Mouse (Mus musculus): Measurements from ENCODE around the gene 3110082I17Rik. TPM values are rescaled to one million over a fixed set of nuclear protein-coding genes. Genes with fewer than 3 reads are reported as not detected.
A peak's percentile ranks its signal among the peaks of the same experiment; 100 is the strongest.

The 3110082I17Rik gene
- polyA plus RNA-seq, 1 experiment from 2014 or later, result 19.7 TPM

- no peak for ATAC-seq (ENCODE audit: low FRiP score, low TSS enrichment)
- H3K4me3 ChIP-seq (ENCODE audit: low read depth, low read length), result no peak overlapping the region
Measured at GRCm38 (mm10) chr5:139416942-139417341, 43.4 kb downstream of the 3110082I17Rik start.

GRCm38 (mm10) chr5:139415001-139415400, 45.3 kb downstream of the 3110082I17Rik start:
- Histone ChIP-seq H3K4me1 (replicated peaks; ENCODE audit: control insufficient read depth, insufficient read depth) (no peaks in the 10 kb centered on the region), H3K4me3 (ENCODE audit: low read depth, low read length) (no peak overlapping the region), H3K36me3 (ENCODE audit: control insufficient read depth, insufficient read depth, low read length) (no peaks in the 10 kb centered on the region), H3K27me3 (ENCODE audit: control insufficient read depth, insufficient read depth, low read length) (no peaks in the 10 kb centered on the region), H3K9ac (ENCODE audit: low read length) (no peak overlapping the region), H3K27ac (replicated peaks) (no peak overlapping the region), H3K4me2 (replicated peaks; ENCODE audit: low read depth) (no peak overlapping the region), H3K9me3 (ENCODE audit: control insufficient read depth, low read length) (no peaks in the 10 kb centered on the region)
- TF ChIP-seq EP300 (optimal IDR thresholded peaks at IDR 0.05), result no peak
- DNase-seq (ENCODE audit: low spot score) (no peak), ATAC-seq (ENCODE audit: low FRiP score, low TSS enrichment) (no peak)
- WGBS, result 88% methylated on average over 5 of the region's 5 CpGs

More at GRCm38 (mm10) chr5:139416942-139417341, 43.4 kb downstream of the 3110082I17Rik start:
- Histone ChIP-seq H3K4me2 (replicated peaks; ENCODE audit: low read depth) (no peak overlapping the region), H3K27ac (replicated peaks) (no peak overlapping the region), H3K4me1 (replicated peaks; ENCODE audit: control insufficient read depth, insufficient read depth) (no peaks in the 10 kb centered on the region), H3K36me3 (ENCODE audit: control insufficient read depth, insufficient read depth, low read length) (no peaks in the 10 kb centered on the region), H3K9me3 (ENCODE audit: control insufficient read depth, low read length) (no peaks in the 10 kb centered on the region), H3K9ac (ENCODE audit: low read length) (no peak overlapping the region), H3K27me3 (ENCODE audit: control insufficient read depth, insufficient read depth, low read length) (no peaks in the 10 kb centered on the region)
- TF ChIP-seq CTCF (IDR thresholded peaks at IDR 0.05; ENCODE audit: low read depth) (peak; percentile 59), EP300 (optimal IDR thresholded peaks at IDR 0.05) (no peak)
- DNase-seq (ENCODE audit: low spot score), result no peak
- 81% methylated on average over 4 of the region's 4 CpGs for WGBS

- no peak overlapping the region for H3K4me3 ChIP-seq (ENCODE audit: low read depth, low read length)
- 72% methylated on average over 4 of the region's 4 CpGs for WGBS
- no peak overlapping the region for H3K4me2 ChIP-seq (replicated peaks; ENCODE audit: low read depth)
- TF ChIP-seq EP300 (optimal IDR thresholded peaks at IDR 0.05) (no peak), CTCF (IDR thresholded peaks at IDR 0.05; ENCODE audit: low read depth) (no peak)
- peaks cover 3% of the 10 kb centered on the region; the same call in 1 of the 2 replicates for H3K4me1 ChIP-seq (replicated peaks; ENCODE audit: control insufficient read depth, insufficient read depth)
- no peak overlapping the region for H3K9ac ChIP-seq (ENCODE audit: low read length)
- H3K27me3 ChIP-seq (ENCODE audit: control insufficient read depth, insufficient read depth, low read length), result no peaks in the 10 kb centered on the region
- no peak overlapping the region for H3K27ac ChIP-seq (replicated peaks)
- H3K9me3 ChIP-seq (ENCODE audit: control insufficient read depth, low read length), result no peaks in the 10 kb centered on the region
- ATAC-seq (ENCODE audit: low FRiP score, low TSS enrichment) (no peak), DNase-seq (ENCODE audit: low spot score) (no peak)
- H3K36me3 ChIP-seq (ENCODE audit: control insufficient read depth, insufficient read depth, low read length), result no peaks in the 10 kb centered on the region
Measured at GRCm38 (mm10) chr5:139413545-139413944, 46.8 kb downstream of the 3110082I17Rik start.

GRCm38 (mm10) chr5:139411665-139412314, 48.5 kb downstream of the 3110082I17Rik start:
- no peak overlapping the region for H3K4me3 ChIP-seq (ENCODE audit: low read depth, low read length)
- 70% methylated on average over 15 of the region's 15 CpGs for WGBS
- H3K4me2 ChIP-seq (replicated peaks; ENCODE audit: low read depth), result no peak overlapping the region
- H3K27me3 ChIP-seq (ENCODE audit: control insufficient read depth, insufficient read depth, low read length), result no peaks in the 10 kb centered on the region
- no peak overlapping the region for H3K27ac ChIP-seq (replicated peaks)
- H3K4me1 ChIP-seq (replicated peaks; ENCODE audit: control insufficient read depth, insufficient read depth), result peaks cover 3% of the 10 kb centered on the region; the same call in 1 of the 2 replicates
- TF ChIP-seq CTCF (IDR thresholded peaks at IDR 0.05; ENCODE audit: low read depth), result no peak
- TF ChIP-seq EP300 (optimal IDR thresholded peaks at IDR 0.05), result no peak
- H3K36me3 ChIP-seq (ENCODE audit: control insufficient read depth, insufficient read depth, low read length), result no peaks in the 10 kb centered on the region
- no peak overlapping the region for H3K9ac ChIP-seq (ENCODE audit: low read length)
- DNase-seq (ENCODE audit: low spot score), result no peak
- ATAC-seq (ENCODE audit: low FRiP score, low TSS enrichment), result no peak
- H3K9me3 ChIP-seq (ENCODE audit: control insufficient read depth, low read length), result no peaks in the 10 kb centered on the region

GRCm38 (mm10) chr5:139411117-139411516, 49.2 kb downstream of the 3110082I17Rik start:
- Histone ChIP-seq H3K9me3 (ENCODE audit: control insufficient read depth, low read length) (no peaks in the 10 kb centered on the region), H3K27ac (replicated peaks) (no peak overlapping the region), H3K4me2 (replicated peaks; ENCODE audit: low read depth) (no peak overlapping the region), H3K9ac (ENCODE audit: low read length) (no peak overlapping the region), H3K36me3 (ENCODE audit: control insufficient read depth, insufficient read depth, low read length) (no peaks in the 10 kb centered on the region), H3K4me3 (ENCODE audit: low read depth, low read length) (no peak overlapping the region), H3K4me1 (replicated peaks; ENCODE audit: control insufficient read depth, insufficient read depth) (peaks cover 3% of the 10 kb centered on the region; the same call in 1 of the 2 replicates), H3K27me3 (ENCODE audit: control insufficient read depth, insufficient read depth, low read length) (no peaks in the 10 kb centered on the region)
- 88% methylated on average over 6 of the region's 6 CpGs for WGBS
- DNase-seq (ENCODE audit: low spot score) (no peak), ATAC-seq (ENCODE audit: low FRiP score, low TSS enrichment) (no peak)
- TF ChIP-seq EP300 (optimal IDR thresholded peaks at IDR 0.05) (no peak), CTCF (IDR thresholded peaks at IDR 0.05; ENCODE audit: low read depth) (no peak)

GRCm38 (mm10) chr5:139410056-139410455, 50.3 kb downstream of the 3110082I17Rik start:
- Histone ChIP-seq H3K4me2 (replicated peaks; ENCODE audit: low read depth) (no peak overlapping the region), H3K9ac (ENCODE audit: low read length) (no peak overlapping the region), H3K4me3 (ENCODE audit: low read depth, low read length) (no peak overlapping the region), H3K27me3 (ENCODE audit: control insufficient read depth, insufficient read depth, low read length) (no peaks in the 10 kb centered on the region), H3K36me3 (ENCODE audit: control insufficient read depth, insufficient read depth, low read length) (no peaks in the 10 kb centered on the region), H3K4me1 (replicated peaks; ENCODE audit: control insufficient read depth, insufficient read depth) (peaks cover 3% of the 10 kb centered on the region; the same call in 1 of the 2 replicates), H3K27ac (replicated peaks) (no peak overlapping the region), H3K9me3 (ENCODE audit: control insufficient read depth, low read length) (no peaks in the 10 kb centered on the region)
- DNase-seq (ENCODE audit: low spot score), result no peak
- ATAC-seq (ENCODE audit: low FRiP score, low TSS enrichment), result no peak
- no peak for TF ChIP-seq CTCF (IDR thresholded peaks at IDR 0.05; ENCODE audit: low read depth)
- no peak for TF ChIP-seq EP300 (optimal IDR thresholded peaks at IDR 0.05)
- 85% methylated on average over 4 of the region's 4 CpGs for WGBS

Measured in stomach, postnatal 0 days (tissue).